Mouse (Mus musculus) midbrain, embryonic 14.5 days (tissue): ENCODE data around the gene Desi2. TPM values are rescaled to one million over a fixed set of nuclear protein-coding genes. Genes with fewer than 3 reads are reported as not detected.

Experiments
- polyA plus RNA-seq: library from polyadenylated mRNA; unstranded; fragments of >200 nt; fragmentation: Nextera tagmentation; extraction: Ambion mirVana; gene quantifications from 2 replicates; pipeline ENCODE4 v1.2.1, GENCODE M21; 2014

Desi2 gene
- polyA plus RNA-seq, 1 experiment from 2014 or later = 22.9 TPM

Other genes with a start within 250 kb of the Desi2 start
- gene Catspere2, start 204.0 kb upstream of the Desi2 start, polyA plus RNA-seq = 0.11 and 0.26 TPM in 2 replicates
- gene Cox20, start 131.7 kb downstream of the Desi2 start, polyA plus RNA-seq = 124 and 139 TPM in 2 replicates
- 243 and 369 TPM in 2 replicates for gene Hnrnpu, start 150.4 kb downstream of the Desi2 start, polyA plus RNA-seq
- gene Efcab2, start 218.7 kb downstream of the Desi2 start, polyA plus RNA-seq = 4.9 and 7.7 TPM in 2 replicates